Mouse (Mus musculus) spleen, postnatal 10 days (tissue): ENCODE measurements around the gene Chrnd.
A peak's percentile ranks its signal among the peaks of the same experiment; 100 is the strongest.

Source experiments
- DNase-seq, 2 experiments: peaks; one replicate each; pipeline ENCODE4 v3.0.0; 2021 to 2022; ENCODE audit warnings: low spot score in 2 of 2

Chrnd gene

DNA sequence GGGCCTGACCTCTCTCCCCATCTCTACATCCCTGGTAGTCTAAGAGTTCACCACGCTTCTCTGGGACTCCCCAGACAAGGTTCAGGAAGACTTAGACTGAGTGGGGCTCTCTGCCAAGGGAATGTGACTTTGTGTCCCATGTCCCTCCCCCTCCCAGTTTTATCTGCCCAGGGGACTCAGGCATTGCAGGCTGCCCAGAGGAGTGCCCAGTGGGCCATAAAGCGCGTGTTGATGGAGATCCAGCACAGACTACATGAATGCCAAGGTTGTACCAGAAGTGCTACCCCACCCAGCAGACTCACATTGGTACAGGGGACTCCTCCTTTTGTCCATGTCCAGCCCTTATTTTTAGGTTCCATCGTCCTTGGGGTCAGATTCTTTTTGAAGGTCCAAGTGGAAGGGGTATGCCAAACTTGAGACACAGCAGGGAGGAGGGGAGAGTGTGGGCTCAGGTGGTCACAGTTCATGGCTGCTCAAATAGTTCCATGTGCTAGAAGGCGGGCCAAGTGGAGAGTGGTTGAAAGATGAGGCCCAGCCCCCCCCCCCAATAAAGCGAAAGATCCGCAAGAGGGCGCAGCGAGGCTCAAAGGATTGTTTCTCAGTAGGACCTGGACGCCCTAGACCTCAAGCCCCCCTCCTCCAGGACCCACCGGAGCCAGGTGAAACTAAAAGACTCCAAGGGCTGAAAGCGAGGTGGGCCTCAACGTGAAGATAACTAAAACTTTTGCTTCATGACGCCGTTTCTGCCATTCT is 6.2 kb upstream of the Chrnd start:
- no peak for DNase-seq

DNA sequence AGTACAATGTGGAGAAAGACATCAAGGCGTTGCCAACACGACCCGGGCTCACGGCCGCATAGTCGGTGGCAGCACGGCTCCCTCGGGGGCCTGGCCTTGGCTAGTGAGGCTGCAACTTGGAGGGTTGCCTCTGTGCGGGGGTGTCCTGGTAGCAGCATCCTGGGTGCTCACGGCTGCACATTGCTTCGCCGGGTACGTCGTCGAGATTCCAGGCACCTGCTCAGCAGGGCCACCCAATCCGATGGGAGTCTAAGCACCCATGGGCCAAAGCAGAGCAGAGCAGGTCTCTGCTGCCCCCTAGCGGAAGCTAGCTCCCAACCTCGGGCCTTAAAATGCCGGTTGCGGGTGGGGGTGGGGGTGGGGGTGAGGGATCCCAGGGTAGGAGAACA is 5.7 kb upstream of the Chrnd start:
- peak; percentile 29 to 78 for DNase-seq

DNA sequence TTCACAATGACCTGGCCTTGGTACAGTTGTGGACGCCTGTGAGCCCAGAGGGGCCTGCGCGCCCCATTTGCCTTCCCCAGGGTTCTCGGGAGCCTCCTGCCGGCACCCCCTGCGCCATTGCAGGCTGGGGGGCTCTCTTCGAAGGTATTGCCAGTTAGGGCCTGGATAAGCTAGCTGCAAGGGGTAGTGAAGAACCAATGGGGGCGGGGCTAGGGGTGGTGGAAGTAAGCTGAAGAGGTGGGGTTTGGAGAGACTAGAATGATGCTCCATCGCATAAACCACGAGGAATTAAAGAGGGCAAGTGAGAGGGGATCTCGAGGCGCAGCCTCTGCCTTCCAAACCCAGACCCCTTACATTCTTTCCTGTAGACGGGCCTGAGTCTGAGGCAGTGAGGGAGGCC is 4.9 kb upstream of the Chrnd start:
- peak in 1 of 2 experiments; percentile 23 for DNase-seq

DNA sequence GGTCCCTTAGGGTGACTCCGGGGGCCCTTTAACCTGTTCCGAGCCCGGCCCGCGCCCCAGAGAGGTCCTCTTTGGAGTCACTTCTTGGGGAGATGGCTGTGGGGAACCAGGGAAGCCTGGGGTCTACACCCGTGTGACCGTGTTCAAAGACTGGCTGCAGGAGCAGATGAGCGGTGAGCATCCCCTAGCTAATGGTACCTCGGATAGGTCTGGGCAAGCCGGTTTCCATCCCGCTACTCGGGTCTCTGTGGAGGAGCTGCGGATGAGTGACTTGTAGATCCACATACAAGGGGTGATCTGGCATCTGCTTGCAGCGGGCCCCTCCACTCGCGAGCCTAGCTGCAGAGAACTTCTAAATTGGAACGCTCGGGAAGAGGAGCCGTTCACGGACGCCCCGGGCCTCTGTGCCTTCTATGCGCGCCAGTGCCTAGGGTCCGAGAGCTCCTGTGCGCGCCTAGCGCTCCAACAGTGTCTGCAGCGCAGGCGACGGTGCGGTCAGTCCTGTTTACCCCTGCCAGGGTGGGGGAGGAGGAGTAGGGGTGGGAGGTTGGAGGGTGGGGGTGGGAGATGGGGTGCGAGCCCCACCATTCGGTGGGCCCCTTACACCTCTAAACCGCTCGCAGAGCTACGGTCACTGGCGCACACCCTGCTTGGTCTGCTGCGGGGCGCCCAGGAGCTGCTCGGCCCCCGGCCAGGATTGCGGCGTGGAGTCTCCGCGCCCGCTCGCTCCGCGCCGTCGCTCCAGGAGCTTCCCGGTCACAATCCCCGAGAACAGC is 4.0 kb upstream of the Chrnd start:
- no peak for DNase-seq

DNA sequence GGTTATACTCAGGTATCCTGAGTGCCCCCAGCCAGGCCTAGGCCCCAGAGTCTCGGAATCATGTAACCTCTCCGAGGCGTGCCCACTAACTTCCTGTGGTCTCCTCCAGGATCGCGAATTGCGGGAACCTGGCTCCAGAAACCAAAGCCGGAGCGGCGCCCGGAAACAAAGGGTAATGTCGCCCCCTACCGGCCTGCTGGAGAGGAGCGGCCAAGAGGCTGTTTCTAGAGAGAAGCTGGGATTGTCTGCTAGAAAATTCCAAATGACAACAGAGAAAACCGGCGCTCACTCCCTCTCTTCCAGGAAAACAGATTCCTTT is 3.4 kb upstream of the Chrnd start:
- DNase-seq = peak; percentile 38 to 73

DNA sequence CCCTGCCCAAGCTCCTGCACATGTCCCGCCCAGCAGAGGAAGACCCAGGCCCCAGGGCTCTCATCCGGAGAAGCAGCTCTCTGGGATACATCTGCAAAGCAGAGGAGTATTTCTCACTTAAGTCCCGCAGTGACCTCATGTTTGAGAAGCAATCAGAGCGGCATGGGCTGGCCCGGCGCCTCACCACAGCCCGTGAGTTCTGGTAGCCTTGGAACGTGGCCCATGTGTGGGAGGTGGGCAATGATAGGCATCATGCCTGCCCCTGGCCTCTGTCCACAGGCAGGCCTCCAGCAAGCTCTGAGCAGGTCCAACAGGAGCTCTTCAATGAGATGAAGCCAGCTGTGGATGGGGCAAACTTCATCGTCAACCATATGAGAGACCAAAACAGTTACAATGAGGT is 6.9 kb downstream of the Chrnd start:
- DNase-seq = no peak

DNA sequence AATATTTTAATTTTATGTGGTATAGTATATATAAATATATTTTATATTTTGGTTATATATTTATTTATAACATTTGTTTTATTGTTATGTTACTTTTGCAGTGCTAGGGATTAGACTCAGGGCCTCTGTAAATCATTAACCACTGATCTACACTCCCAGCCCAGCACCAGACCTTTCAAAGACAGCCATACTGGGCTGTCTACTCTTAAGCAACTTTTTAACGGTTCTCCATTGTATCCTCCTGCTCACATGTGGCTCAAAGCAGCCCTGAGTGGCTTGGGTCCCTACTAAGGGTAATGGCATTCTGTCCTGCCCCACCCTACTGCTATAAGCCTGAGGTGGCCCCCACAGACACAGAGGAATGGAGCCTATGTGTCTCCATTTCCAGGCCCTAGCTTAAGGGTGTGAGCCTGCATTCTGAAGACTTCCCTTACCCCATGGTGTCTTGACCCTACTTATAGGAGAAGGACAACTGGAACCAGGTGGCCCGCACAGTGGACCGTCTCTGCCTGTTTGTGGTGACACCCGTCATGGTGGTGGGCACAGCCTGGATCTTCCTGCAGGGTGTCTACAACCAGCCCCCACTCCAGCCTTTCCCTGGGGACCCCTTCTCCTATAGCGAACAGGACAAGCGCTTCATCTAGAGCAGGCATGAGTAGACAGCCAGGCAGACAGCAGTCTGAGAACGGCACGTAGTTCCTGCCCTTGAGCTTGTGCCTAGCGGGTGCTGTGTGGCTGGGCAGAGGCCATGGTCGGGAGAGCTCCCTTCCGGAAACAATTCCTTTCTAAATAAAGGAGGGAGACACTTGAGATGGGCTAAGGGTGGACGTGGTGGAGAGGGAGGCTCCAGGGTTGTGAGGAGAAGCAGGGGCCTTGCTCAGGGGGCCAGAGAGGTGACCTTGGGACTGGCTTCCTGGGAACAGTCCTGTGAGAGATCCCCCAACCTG is 8.0 kb downstream of the Chrnd start:
- DNase-seq = no peak

DNA sequence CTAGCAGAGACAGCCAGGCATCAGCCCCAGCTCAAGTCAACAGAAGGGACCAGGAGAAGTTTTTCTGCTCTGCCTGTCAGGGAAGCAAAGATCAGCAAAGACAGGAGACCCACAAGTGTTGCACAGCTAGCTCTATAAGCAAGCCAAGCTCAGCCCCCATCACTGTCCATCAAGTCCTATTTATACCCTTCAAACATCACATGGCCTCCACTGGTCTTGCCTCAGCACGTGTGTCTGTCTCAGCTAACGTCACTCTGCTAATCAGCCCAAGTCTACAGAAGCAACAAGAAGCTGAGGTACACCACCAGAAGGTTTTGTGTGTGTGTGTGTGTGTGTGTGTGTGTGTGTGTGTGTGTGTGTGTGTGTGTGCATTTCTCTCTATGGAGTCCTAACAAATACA is 10.4 kb downstream of the Chrnd start:
- no peak for DNase-seq

DNA sequence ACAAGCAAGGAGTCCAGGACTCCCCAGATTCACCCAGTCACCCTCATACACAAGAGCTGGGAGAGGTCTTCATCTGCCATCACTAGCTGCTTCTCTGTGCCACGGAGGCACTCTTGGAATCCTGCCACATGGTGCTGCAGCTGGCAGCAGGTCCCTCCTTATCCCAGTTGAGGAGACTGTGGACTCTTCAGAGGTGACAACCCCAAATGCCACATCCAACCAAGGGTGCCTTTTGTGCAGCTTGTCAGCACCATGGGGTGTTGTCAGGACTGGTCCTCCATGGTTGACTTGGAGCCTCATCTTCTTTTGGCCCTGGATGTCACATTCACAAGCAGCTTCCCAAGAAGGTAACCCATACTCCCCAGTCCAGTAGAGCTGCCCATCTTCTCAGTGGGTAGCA is 11.4 kb downstream of the Chrnd start:
- no peak for DNase-seq

DNA sequence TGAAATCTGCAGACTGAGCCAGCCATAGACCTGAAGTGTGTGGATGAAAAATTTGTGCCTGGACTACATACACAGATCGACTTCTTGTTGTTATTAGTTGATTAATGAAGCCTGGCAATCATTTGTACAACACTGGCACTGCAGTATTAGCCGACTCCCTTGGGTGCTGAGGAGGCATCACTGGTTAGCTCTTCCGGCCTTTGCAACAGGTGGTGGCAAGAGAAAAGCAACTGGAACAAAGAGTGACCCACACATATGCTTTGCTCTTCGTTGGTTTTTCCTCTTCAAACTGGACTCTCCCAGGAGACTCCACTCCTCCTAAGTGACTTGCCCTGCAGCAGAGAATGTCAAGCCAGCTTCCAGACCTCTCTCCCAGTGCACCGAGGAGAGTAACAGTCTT is 13.4 kb downstream of the Chrnd start:
- no peak for DNase-seq

DNA sequence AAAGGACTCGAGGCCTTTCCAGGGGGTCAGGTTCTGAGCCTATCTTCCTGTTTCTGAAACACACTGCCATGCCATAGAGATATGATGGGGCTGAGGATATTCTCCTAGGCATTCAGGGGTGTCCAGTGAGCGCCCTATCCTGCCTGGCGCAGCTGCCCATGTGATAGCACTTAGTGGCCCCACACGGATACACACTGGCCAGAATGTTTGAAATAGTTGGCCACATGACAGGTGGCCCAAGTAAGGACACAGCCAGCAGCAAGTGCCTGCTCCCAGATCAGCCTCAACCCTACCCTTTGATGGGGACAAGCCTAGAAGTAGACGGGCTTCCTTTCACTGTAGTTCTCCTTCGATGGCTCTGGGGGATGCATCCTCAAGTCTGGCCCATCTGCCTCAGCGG is 14.1 kb downstream of the Chrnd start, which contains the start of gene Chrng:
Chrng (plus strand) TSS at position 193 of the 400 bp plus-strand sequence.
- DNase-seq = no peak

DNA sequence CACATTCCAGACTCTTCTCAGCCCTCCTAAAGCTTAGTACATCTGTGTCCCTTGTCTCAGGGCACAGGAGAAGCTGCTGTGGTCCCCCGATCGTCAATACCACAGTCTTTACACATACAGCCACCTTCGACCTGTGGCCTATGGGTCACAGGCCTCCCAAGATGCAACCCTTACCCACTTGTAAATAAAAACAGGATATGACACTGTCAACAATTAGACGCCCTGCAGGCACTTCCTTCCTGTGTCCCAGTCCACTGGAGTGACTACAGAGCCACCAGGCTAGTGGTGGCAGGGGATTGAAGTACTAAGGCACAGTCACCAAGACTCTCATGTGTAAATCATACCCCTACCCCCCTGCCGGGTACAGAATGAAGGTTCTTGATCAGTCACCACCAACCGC is 14.6 kb downstream of the Chrnd start:
- DNase-seq = no peak

DNA sequence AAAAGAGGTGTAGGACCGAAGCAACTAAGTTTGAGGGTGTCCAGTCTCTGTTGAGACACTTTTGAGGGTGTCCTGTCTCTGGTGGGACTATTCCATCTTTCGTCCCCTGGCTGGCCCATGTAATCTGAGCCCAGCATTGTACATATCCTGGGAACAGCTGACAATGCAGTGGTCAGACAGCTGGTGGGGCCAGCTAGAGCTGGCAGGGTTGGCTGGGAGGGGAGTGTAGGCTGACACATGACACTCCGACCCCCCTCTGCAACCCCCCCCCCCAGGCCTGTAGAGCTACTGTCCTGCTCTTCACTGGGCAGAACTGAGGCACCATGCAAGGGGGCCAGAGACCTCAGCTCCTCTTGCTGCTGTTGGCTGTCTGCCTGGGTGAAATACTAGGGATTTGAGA is 15.1 kb downstream of the Chrnd start:
- no peak for DNase-seq

DNA sequence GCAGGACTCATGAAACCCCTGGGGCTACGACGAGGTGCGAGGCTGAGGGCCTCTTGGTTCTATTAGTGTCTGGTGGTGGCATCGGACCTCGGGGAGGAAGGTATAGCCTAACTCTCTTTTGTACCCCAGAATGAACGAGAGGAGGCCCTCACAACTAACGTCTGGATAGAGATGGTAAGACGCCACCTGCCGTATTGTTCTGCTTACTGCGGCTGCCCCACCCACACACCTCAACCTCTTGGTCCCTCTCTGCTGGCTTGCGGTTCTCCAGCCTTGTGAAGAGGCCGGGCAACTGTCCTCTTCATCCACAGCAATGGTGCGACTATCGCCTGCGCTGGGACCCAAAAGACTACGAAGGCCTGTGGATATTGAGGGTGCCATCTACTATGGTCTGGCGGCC is 15.9 kb downstream of the Chrnd start:
- peak in 1 of 2 experiments; percentile 51 for DNase-seq

DNA sequence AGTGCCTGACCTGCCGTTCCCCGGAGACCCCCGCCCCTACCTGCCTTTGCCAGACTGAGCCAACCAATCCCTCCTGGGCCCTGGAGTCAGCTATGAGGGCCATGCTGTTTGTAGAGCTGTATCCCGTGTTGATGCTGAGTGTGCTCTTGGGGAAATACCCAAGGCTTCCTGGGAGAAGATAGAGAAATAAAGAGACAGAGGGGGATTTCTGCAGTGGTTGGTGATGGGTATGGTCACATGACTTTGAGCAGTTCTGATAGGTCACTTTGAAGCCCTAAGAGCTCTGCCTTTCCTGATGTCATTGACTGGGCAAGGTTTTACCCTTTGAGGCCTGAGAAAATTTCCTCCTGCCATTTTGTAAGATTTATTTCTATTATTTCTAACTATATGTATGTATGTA is 21.0 kb downstream of the Chrnd start:
- no peak for DNase-seq

DNA sequence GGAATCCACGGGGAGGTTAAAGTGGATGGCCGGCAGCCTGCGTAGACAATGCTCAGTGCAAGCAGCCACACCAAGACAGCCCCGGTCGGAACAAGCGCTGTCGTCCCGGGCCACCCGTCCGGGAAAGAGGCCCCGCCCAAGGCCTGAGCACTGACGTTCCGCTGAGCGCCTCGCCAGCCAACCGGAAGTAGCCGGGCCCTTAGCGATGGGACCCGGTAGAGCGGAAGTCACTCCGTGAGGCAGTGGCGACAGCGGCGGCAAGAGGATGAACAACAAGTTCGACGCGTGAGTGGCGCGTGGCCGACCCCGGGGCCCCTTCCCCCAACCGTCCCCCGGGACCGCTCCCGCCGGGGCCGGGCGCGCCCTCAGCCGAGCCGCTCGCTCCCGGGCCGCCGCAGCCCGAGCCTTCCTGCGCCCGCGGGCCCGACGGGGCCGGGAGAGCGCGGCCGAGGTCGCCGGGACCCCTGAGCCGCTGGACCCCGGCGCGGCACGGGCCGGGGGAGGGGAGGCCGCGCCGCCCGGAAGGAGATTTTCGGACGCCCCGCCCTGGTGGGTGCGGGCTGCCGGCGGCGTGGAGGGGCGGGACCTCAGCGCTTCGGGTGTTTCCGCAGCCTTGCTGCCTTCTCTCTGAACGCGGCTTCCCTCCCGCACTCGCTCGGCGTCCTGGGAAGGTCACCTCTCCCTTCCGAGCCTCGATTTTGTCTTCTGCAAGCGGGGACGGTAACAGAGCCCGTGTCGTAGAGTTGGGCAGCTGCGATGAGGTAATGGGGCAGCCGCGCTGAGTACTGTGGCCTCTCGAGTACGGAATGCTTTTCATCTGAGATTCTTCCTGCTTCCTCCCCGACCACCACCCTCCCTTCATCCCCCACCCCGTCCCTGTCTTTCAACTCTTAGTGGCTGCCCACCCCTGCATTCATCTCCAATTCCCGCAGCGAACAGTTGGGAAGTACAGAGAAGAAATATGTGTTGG is 23.6 kb downstream of the Chrnd start, which contains the start of gene Eif4e2:
Eif4e2 (plus strand) TSS at position 180 of the 970 bp plus-strand sequence.
- DNase-seq = peak; percentile 84 to 96

DNA sequence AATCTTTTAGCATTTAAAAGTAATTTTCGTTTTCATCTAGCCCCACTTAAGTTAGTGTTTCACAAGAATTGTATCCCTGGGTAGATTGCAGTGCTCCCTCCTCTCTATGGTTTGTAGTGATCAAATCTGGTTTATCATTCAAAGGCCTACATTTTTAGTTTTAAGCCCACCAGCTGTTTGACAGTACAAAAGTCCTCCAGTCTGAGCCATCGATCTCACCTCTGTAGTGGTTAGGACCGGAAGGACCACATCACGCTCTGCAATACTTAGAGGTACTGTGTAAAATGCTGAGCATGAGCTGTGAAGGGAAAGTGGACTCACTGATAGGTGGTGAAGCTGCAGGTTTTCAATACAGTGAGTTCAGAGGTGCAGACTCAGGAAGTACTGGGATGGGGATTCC is 24.3 kb downstream of the Chrnd start:
- DNase-seq = no peak

DNA sequence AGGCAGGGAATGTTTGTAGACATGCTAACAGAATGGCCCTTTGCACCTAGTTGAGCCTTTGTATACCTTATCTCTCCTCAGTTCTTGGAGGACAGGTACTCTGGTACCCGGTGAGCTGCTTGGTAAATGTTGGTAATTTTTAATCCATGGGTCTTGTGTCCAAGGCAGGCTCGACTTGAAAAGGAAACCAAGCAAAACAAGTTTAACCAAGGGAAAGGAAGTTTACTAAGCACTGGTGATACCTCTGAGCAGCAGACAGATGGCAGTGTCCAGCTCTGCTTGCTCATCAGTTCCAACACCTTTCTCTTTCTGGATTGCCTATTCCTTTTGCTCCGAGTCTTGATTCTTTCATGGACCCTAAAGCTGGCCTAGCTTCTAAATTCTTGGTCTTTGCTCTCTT is 27.5 kb downstream of the Chrnd start:
- no peak for DNase-seq

DNA sequence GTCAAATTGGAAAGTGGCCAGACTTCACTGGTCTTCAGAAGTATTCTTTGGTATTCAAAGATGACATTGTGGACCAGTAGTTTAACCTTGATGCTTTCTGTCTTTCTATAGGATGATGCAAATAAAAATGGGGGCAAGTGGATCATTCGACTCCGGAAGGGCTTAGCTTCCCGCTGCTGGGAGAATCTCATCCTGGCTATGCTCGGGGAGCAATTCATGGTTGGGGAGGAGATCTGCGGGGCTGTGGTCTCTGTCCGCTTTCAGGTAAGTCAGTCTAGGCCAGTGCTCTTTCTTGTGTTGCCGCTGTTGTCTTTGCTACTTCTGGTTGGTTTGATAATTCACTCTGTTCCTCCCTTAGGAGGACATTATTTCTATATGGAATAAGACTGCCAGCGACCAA is 35.3 kb downstream of the Chrnd start:
- DNase-seq = no peak

DNA sequence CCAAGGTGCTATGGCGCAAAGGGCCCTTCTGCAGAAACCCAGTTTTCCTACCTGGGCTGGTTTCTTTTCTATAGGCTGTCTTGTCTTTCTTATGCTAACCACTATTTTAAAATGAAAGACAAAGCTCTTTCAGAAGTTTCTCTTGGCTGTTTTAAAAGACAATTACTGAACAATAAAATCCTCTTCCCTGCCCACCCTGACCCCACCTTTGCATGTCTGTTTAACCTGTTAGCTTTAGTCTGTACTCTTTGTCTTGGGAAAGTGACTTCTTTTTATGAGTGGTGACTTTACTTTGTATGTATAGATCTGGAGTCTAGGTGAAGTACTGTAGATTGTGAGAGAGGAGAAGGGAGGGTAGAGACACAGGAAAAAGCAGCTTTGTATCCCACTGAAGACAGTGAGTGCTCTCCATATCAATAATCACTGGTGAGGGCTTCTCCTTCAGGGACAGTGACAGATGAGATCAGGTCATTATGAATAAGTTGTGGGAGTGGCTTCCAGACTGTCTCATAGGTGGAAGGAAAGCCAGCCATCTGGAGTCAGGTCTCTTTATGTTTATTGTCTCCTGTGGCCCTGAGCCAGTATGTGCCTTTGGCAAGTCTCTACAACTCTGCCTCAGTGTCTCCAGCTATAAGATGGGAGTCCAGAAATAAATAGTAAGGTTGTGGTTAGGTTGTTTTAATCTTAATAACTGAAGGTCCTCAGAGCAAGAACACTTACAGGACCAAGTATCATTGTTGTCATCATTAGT is 36.2 kb downstream of the Chrnd start:
- DNase-seq = no peak
